Mouse (Mus musculus): Measurements from ENCODE around the gene Ndufa4. TPM values are rescaled to one million over a fixed set of nuclear protein-coding genes. Genes with fewer than 3 reads are reported as not detected.
A peak's percentile ranks its signal among the peaks of the same experiment; 100 is the strongest.

Gene Ndufa4
- polyA plus RNA-seq (2012; rRNA removed): 131 and 132 TPM in 2 replicates

DNA sequence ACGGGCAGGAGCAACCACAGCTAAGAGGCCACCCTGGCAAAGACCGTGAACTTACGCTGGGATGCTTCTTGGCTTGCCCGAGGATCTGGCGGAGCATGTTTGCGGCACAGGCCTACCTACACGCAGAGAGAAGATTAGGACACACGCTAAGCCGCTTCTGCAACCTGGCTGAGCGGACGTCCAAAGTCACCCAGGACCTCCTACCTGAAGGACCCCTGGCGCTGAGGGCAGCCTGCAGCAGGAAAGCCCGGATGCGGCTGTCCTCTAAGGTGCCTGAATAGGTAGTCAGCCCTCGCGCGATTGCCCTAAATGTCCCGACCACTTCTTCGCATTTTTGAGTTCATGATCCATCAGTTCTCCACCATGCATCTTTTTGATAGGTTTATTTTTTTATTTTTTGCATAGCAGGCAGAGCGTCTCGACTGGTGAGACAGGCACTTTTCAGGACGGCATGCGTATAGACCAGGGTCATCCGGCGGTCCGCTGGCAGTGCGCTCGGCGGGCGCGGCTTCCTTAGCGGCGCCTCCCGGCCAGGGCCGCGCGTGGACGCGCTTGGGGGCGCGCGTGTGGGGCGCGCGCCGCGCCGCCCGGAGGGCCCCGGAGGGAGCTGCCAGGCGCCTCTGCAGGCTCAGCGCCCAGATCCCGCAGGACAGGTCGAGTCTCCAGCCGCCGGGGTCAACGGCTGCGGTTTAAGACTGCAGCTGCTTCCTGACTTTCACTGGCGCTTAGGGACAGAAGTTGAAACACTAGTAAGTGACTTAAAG lies at the start of gene Ndufa4, which contains the start of gene Phf14:
TSS of gene Ndufa4 (minus strand) at position 229 of the 764 bp plus-strand sequence.
TSS of gene Phf14 (plus strand) at position 541 of the 764 bp plus-strand sequence.
- Histone ChIP-seq H3K27ac (ENCODE audit: insufficient read depth, low read length) (peak within 1 kb of the TSS; percentile 90), H3K4me3 (ENCODE audit: extremely low read depth, insufficient read depth, insufficient read length) (peak within 1 kb of the TSS; percentile 77), H3K27me3 (ENCODE audit: control insufficient read depth, insufficient read depth, low read length) (no peaks in the 10 kb centered on the region), H3K4me1 (ENCODE audit: control insufficient read depth, insufficient read depth, insufficient read length) (peaks cover 9% of the 10 kb centered on the region), H3K36me3 (ENCODE audit: control insufficient read depth, insufficient read depth, low read length) (peaks cover 1% of the 10 kb centered on the region)
- TF ChIP-seq CTCF (IDR thresholded peaks at IDR 0.05; ENCODE audit: extremely low read depth, insufficient read depth, insufficient read length, insufficient replicate concordance) (no peak), POLR2A (IDR thresholded peaks at IDR 0.05; ENCODE audit: low read depth, low read length) (peak; percentile 80)
- under 1% methylated on average over 59 of the region's 59 CpGs for WGBS
- peak; percentile 86 to 87 for DNase-seq (ENCODE audit: low read depth in 1 of 2, low spot score in 2 of 2)

GRCm38 (mm10) chr6:11948100-11948499 lies 40.8 kb upstream of the Ndufa4 start:
- WGBS: 80% methylated on average over 1 of the region's 1 CpGs
- no peaks in the 10 kb centered on the region for H3K27me3 ChIP-seq (ENCODE audit: control insufficient read depth, insufficient read depth, low read length)
- H3K36me3 ChIP-seq (ENCODE audit: control insufficient read depth, insufficient read depth, low read length): peaks cover 6% of the 10 kb centered on the region
- no peak overlapping the region for H3K27ac ChIP-seq (ENCODE audit: insufficient read depth, low read length)
- no peak overlapping the region for H3K4me3 ChIP-seq (ENCODE audit: extremely low read depth, insufficient read depth, insufficient read length)
- no peaks in the 10 kb centered on the region for H3K4me1 ChIP-seq (ENCODE audit: control insufficient read depth, insufficient read depth, insufficient read length)
- TF ChIP-seq CTCF (IDR thresholded peaks at IDR 0.05; ENCODE audit: extremely low read depth, insufficient read depth, insufficient read length, insufficient replicate concordance) (no peak), POLR2A (IDR thresholded peaks at IDR 0.05; ENCODE audit: low read depth, low read length) (no peak)
- no peak for DNase-seq (ENCODE audit: low read depth in 1 of 2, low spot score in 2 of 2)

GRCm38 (mm10) chr6:11942089-11942488 lies 34.8 kb upstream of the Ndufa4 start:
- Histone ChIP-seq H3K4me3 (ENCODE audit: extremely low read depth, insufficient read depth, insufficient read length) (no peak overlapping the region), H3K27ac (ENCODE audit: insufficient read depth, low read length) (no peak overlapping the region), H3K36me3 (ENCODE audit: control insufficient read depth, insufficient read depth, low read length) (peaks cover 13% of the 10 kb centered on the region), H3K27me3 (ENCODE audit: control insufficient read depth, insufficient read depth, low read length) (no peaks in the 10 kb centered on the region), H3K4me1 (ENCODE audit: control insufficient read depth, insufficient read depth, insufficient read length) (no peaks in the 10 kb centered on the region)
- DNase-seq (ENCODE audit: low read depth in 1 of 2, low spot score in 2 of 2): no peak
- 95% methylated on average over 4 of the region's 4 CpGs for WGBS
- no peak for TF ChIP-seq POLR2A (IDR thresholded peaks at IDR 0.05; ENCODE audit: low read depth, low read length)
- TF ChIP-seq CTCF (IDR thresholded peaks at IDR 0.05; ENCODE audit: extremely low read depth, insufficient read depth, insufficient read length, insufficient replicate concordance): no peak

DNA sequence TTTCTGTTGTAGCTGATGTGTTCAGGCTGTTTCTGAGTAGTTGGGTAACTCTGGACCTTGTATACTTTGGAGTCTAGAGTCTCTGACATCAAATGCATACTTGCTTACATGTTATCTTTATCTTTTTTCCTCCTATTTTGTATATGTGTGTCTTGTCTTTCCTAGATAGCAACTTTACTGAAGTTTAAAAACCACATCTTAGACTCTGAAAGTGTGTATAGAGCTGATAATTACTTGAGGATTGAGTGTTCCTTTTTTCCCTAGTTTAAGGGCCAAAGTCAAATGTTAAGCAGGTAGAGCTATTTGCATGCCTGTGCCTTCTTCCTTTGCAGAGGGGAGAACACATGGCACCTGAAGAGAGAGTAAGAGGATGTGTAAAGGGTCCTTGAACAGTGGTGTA lies 33.6 kb upstream of the Ndufa4 start:
- Histone ChIP-seq H3K27me3 (ENCODE audit: control insufficient read depth, insufficient read depth, low read length) (no peaks in the 10 kb centered on the region), H3K4me3 (ENCODE audit: extremely low read depth, insufficient read depth, insufficient read length) (no peak overlapping the region), H3K4me1 (ENCODE audit: control insufficient read depth, insufficient read depth, insufficient read length) (no peaks in the 10 kb centered on the region), H3K36me3 (ENCODE audit: control insufficient read depth, insufficient read depth, low read length) (peaks cover 13% of the 10 kb centered on the region), H3K27ac (ENCODE audit: insufficient read depth, low read length) (no peak overlapping the region)
- DNase-seq (ENCODE audit: low read depth in 1 of 2, low spot score in 2 of 2): no peak
- no peak for TF ChIP-seq POLR2A (IDR thresholded peaks at IDR 0.05; ENCODE audit: low read depth, low read length)
- no peak for TF ChIP-seq CTCF (IDR thresholded peaks at IDR 0.05; ENCODE audit: extremely low read depth, insufficient read depth, insufficient read length, insufficient replicate concordance)

DNA sequence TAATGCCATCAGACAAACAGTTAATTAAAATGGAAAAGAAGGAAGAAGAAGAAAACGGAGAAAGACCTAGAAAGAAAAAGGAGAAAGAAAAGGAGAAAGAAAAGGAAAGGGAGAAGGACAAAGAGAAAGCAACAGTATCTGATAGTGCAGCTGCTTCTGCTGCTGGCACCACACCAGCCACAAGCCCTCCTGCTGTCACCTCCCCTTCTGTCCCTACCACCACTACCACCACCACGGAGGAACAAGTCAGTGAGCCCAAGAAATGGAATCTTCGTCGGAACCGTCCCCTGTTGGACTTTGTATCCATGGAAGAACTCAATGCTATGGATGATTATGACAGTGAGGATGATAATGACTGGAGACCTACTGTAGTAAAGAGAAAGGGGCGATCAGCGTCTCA lies 26.1 kb upstream of the Ndufa4 start:
- no peak for DNase-seq (ENCODE audit: low read depth in 1 of 2, low spot score in 2 of 2)
- Histone ChIP-seq H3K27me3 (ENCODE audit: control insufficient read depth, insufficient read depth, low read length) (no peaks in the 10 kb centered on the region), H3K4me3 (ENCODE audit: extremely low read depth, insufficient read depth, insufficient read length) (no peak overlapping the region), H3K36me3 (ENCODE audit: control insufficient read depth, insufficient read depth, low read length) (peaks cover 4% of the 10 kb centered on the region), H3K4me1 (ENCODE audit: control insufficient read depth, insufficient read depth, insufficient read length) (no peaks in the 10 kb centered on the region), H3K27ac (ENCODE audit: insufficient read depth, low read length) (no peak overlapping the region)
- TF ChIP-seq POLR2A (IDR thresholded peaks at IDR 0.05; ENCODE audit: low read depth, low read length): no peak
- no peak for TF ChIP-seq CTCF (IDR thresholded peaks at IDR 0.05; ENCODE audit: extremely low read depth, insufficient read depth, insufficient read length, insufficient replicate concordance)
- 93% methylated on average over 7 of the region's 7 CpGs for WGBS

GRCm38 (mm10) chr6:11927485-11927884 lies 20.2 kb upstream of the Ndufa4 start:
- no peaks in the 10 kb centered on the region for H3K27me3 ChIP-seq (ENCODE audit: control insufficient read depth, insufficient read depth, low read length)

DNA sequence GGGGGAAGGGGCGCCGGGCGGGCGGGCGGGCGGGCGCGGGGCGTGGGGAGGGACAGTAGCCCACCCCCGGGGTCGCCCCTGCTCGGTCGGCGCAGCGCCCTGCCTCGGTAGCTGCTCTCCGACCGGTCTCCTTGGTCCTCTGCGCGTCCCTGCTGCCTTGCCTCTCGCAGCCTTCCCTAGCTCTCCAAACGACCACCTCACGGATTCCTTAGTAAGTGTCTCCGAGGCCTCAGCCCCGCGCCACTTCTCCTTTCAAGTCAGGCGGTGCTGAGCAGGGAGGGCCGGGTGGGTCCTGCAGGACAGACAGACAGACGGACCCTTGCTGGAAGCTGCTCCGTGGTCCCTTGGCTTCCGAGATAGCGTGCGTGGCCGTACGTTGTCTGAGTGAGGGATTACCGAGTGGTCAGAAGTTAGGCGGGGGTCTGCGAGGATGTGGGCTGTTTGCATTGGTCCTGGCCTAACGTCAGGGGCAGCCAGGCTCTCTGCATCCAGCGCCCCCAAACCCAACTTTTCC lies 18.8 kb upstream of the Ndufa4 start:
- peak in 1 of 2 experiments; percentile 17 for DNase-seq (ENCODE audit: low read depth in 1 of 2, low spot score in 2 of 2)
- Histone ChIP-seq H3K4me3 (ENCODE audit: extremely low read depth, insufficient read depth, insufficient read length) (peak overlapping the region; percentile 80), H3K27ac (ENCODE audit: insufficient read depth, low read length) (peak overlapping the region; percentile 79), H3K36me3 (ENCODE audit: control insufficient read depth, insufficient read depth, low read length) (no peaks in the 10 kb centered on the region), H3K4me1 (ENCODE audit: control insufficient read depth, insufficient read depth, insufficient read length) (peaks cover 7% of the 10 kb centered on the region; the same call in 1 of the 2 replicates), H3K27me3 (ENCODE audit: control insufficient read depth, insufficient read depth, low read length) (no peaks in the 10 kb centered on the region)
- no peak for TF ChIP-seq CTCF (IDR thresholded peaks at IDR 0.05; ENCODE audit: extremely low read depth, insufficient read depth, insufficient read length, insufficient replicate concordance)
- WGBS: under 1% methylated on average over 36 of the region's 40 CpGs

More at GRCm38 (mm10) chr6:11927485-11927884, 20.2 kb upstream of the Ndufa4 start:
- no peak for TF ChIP-seq POLR2A (IDR thresholded peaks at IDR 0.05; ENCODE audit: low read depth, low read length)
- TF ChIP-seq CTCF (IDR thresholded peaks at IDR 0.05; ENCODE audit: extremely low read depth, insufficient read depth, insufficient read length, insufficient replicate concordance): no peak
- 83% methylated on average over 6 of the region's 6 CpGs for WGBS
- DNase-seq (ENCODE audit: low read depth in 1 of 2, low spot score in 2 of 2): no peak
- H3K4me3 ChIP-seq (ENCODE audit: extremely low read depth, insufficient read depth, insufficient read length): no peak overlapping the region
- peaks cover 7% of the 10 kb centered on the region; the same call in 1 of the 2 replicates for H3K4me1 ChIP-seq (ENCODE audit: control insufficient read depth, insufficient read depth, insufficient read length)
- no peaks in the 10 kb centered on the region for H3K36me3 ChIP-seq (ENCODE audit: control insufficient read depth, insufficient read depth, low read length)
- no peak overlapping the region for H3K27ac ChIP-seq (ENCODE audit: insufficient read depth, low read length)

All from spleen, adult 2 months (tissue).